Mouse (Mus musculus): Measurements from ENCODE around the gene Clstn1. TPM values are rescaled to one million over a fixed set of nuclear protein-coding genes. Genes with fewer than 3 reads are reported as not detected.

The Clstn1 gene
- polyA plus RNA-seq, 1 experiment = 324 TPM

DNA sequence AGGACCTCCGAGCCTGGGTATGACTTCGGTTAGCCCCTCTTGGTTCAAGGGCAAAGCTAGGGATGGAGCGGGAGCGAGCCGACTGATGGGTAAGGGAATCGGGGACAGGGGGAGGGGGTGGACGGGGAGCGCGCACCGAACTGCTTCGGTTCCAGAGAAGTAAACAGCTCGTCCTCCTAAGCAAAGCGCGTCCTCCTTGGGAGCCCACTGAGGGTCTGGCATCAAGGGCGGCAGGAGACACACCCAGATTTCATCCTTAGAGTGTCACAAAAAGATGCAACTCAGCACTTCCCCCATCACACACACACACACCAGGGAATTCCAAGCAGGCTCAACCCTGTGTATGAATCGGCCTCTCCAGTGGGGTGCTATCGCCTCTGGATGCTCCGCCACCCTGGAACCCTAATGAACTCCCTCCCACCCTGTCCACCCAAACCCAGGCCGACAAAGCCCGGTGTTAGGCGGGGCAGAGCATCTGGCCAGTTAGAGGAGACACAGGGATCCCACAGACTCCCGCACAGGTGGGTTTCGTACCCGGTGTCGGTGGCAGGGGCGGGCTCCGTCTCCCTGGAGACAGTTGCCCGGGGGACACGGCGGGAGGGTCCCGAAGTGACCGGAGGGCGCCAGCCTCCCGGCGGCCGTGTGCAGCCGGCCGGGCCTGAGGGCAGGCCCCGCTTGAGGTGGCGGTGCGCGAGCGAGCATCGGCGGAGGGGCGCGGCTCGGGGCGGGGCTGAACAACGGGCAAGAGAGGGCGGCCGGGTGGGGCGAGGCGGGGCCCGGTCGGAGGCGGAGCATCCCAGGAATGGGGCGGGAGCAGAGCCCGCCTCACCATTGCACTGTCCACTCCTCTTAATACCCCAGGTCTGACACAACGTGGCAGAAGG lies 89.4 kb downstream of the Clstn1 start:
- TF ChIP-seq CTCF (IDR thresholded peaks at IDR 0.05; ENCODE audit: borderline replicate concordance, insufficient read depth, low read depth, low read length) (no peak), POLR2A (IDR thresholded peaks at IDR 0.05; ENCODE audit: borderline replicate concordance, insufficient read depth, low read length) (peak; percentile 46; the same call in 1 of the 2 replicates)
- Histone ChIP-seq H3K27me3 (ENCODE audit: control insufficient read depth, insufficient read depth, low read length) (no peaks in the 10 kb centered on the region), H3K4me3 (replicated peaks; ENCODE audit: insufficient read depth, low read depth, low read length) (peak overlapping the region; percentile 83), H3K4me1 (ENCODE audit: control insufficient read depth, insufficient read depth, low read length) (no peaks in the 10 kb centered on the region), H3K27ac (ENCODE audit: insufficient read depth, low read length) (no peak overlapping the region)
- WGBS = 2% methylated on average over 59 of the region's 60 CpGs
- peak; percentile 83 to 86 for DNase-seq

DNA sequence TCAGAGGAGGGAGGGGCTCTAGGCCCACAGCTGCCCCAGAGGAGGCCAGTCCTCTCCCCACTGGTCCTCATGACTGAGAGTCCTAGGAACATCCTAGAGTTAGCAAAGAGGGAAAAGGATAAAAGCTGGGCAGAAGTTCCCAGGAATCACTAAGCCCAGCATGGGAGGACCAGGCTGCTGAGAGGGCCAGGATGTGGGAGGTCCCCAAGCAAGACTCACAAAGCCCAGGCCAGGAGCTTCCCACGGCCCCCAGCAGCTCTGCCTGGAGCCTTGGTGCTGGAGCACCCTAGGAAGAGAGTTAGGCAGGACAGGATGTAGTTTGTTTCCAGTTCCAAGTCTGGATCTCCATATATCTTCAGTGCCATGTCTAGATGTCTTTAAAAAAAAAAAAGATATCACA lies 91.7 kb downstream of the Clstn1 start:
- no peak for DNase-seq
- Histone ChIP-seq H3K27ac (ENCODE audit: insufficient read depth, low read length) (no peak overlapping the region), H3K4me3 (replicated peaks; ENCODE audit: insufficient read depth, low read depth, low read length) (no peak overlapping the region), H3K27me3 (ENCODE audit: control insufficient read depth, insufficient read depth, low read length) (no peaks in the 10 kb centered on the region), H3K4me1 (ENCODE audit: control insufficient read depth, insufficient read depth, low read length) (no peaks in the 10 kb centered on the region)
- TF ChIP-seq CTCF (IDR thresholded peaks at IDR 0.05; ENCODE audit: borderline replicate concordance, insufficient read depth, low read depth, low read length) = no peak
- no peak for TF ChIP-seq POLR2A (IDR thresholded peaks at IDR 0.05; ENCODE audit: borderline replicate concordance, insufficient read depth, low read length)
- 47% methylated on average over 1 of the region's 1 CpGs for WGBS

DNA sequence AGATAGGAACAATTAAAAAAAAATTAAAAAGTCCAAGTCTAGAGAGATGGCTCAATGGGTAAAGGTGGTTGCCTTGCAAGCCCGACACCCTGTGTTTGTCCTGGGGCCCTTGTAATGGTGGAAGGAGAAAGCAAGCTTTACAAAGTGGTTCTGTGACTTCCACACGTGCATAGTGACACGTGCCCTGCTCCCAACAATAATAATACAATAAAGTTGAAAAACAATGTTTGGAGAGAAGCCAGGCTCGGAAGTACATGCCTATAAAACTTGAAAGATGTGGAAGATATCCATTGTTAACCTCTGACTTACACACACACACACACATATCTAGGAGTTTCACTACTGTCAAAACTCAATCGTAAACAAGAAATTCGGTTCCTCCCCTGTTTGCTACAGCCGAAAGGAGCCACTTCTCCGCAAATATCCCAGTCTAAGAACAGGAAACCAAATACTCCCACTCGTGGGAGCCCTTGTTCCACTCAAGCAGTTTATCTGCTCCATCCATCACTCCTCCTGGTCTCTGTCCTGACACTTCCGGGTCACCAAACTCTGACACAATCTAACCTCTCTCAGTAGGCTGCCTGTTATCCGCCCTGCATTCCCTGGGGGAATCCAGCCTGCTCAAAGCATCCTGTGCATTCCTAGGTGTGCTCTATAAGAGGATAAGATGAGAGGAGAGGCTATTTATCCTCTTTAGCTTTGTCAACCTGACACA lies 92.9 kb downstream of the Clstn1 start:
- TF ChIP-seq CTCF (IDR thresholded peaks at IDR 0.05; ENCODE audit: borderline replicate concordance, insufficient read depth, low read depth, low read length) = no peak
- TF ChIP-seq POLR2A (IDR thresholded peaks at IDR 0.05; ENCODE audit: borderline replicate concordance, insufficient read depth, low read length) = no peak
- H3K4me1 ChIP-seq (ENCODE audit: control insufficient read depth, insufficient read depth, low read length) = no peaks in the 10 kb centered on the region
- H3K4me3 ChIP-seq (replicated peaks; ENCODE audit: insufficient read depth, low read depth, low read length) = no peak overlapping the region
- WGBS = 80% methylated on average over 11 of the region's 11 CpGs
- H3K27me3 ChIP-seq (ENCODE audit: control insufficient read depth, insufficient read depth, low read length) = no peaks in the 10 kb centered on the region
- no peak for DNase-seq
- H3K27ac ChIP-seq (ENCODE audit: insufficient read depth, low read length) = no peak overlapping the region

DNA sequence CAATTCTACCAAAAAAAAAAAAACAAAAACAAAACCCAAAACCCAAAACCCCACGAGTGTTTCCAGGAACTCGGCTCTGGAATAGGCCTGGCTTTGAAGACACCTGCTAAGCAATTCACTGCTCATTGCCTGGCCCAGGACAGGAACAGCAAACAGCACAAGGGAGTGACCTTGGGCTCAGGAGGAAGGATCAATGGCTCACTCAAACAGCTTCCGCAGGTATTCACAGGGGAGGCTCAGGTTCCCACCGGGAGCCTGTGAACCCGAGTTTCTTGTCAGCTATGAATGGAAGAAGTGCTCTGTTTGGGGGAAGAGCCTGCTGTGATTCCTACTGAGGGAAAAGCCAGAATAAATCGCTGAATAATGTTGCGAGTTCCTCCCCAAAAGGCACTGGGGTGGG lies 97.6 kb downstream of the Clstn1 start:
- DNase-seq = no peak
- no peak overlapping the region for H3K4me3 ChIP-seq (replicated peaks; ENCODE audit: insufficient read depth, low read depth, low read length)
- H3K27ac ChIP-seq (ENCODE audit: insufficient read depth, low read length) = no peak overlapping the region
- H3K4me1 ChIP-seq (ENCODE audit: control insufficient read depth, insufficient read depth, low read length) = no peaks in the 10 kb centered on the region; the same call in 1 of the 2 replicates
- no peaks in the 10 kb centered on the region for H3K27me3 ChIP-seq (ENCODE audit: control insufficient read depth, insufficient read depth, low read length)
- 37% methylated on average over 7 of the region's 7 CpGs for WGBS
- TF ChIP-seq POLR2A (IDR thresholded peaks at IDR 0.05; ENCODE audit: borderline replicate concordance, insufficient read depth, low read length) (no peak), CTCF (IDR thresholded peaks at IDR 0.05; ENCODE audit: borderline replicate concordance, insufficient read depth, low read depth, low read length) (no peak)

DNA sequence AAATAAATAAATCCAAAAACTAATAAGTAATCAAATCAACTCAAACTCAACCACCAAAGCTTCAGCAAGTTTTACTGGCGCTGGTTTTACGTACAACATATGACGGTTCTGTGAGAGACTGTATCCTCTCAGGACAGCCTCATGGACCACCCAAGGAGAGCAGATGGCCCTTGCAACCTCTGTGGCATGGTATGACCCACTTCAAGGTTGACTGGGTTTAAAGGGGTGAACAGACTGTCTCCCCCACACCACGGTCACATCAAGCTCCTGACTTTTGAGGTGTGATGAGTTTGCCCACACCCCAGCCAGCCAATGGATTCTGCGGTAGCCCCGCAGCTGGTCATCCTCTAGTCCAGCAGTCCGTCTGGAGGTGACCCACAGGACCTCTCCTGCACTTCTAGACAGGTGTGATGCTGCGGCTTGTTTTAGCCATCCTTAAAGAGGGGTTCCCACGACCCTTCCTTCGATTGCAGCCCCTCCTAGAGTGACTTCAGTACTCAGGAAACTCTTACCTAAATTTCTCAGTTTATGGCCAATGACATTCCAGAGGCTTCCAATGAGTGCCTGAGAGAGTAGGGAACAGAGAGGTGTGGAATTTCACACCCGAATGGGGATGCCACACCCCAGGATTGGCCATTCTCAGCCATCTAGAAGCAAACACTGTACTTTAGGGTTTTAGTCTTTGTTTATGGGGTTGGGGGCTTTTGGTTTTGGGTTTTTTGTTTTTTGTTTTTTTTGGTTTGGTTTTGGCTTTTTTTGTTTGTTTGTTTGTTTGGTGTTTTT lies 98.8 kb downstream of the Clstn1 start:
- no peaks in the 10 kb centered on the region; the same call in 1 of the 2 replicates for H3K4me1 ChIP-seq (ENCODE audit: control insufficient read depth, insufficient read depth, low read length)
- TF ChIP-seq CTCF (IDR thresholded peaks at IDR 0.05; ENCODE audit: borderline replicate concordance, insufficient read depth, low read depth, low read length) (no peak), POLR2A (IDR thresholded peaks at IDR 0.05; ENCODE audit: borderline replicate concordance, insufficient read depth, low read length) (no peak)
- no peak for DNase-seq
- H3K4me3 ChIP-seq (replicated peaks; ENCODE audit: insufficient read depth, low read depth, low read length) = no peak overlapping the region
- WGBS = 73% methylated on average over 11 of the region's 11 CpGs
- H3K27ac ChIP-seq (ENCODE audit: insufficient read depth, low read length) = no peak overlapping the region
- no peaks in the 10 kb centered on the region for H3K27me3 ChIP-seq (ENCODE audit: control insufficient read depth, insufficient read depth, low read length)

DNA sequence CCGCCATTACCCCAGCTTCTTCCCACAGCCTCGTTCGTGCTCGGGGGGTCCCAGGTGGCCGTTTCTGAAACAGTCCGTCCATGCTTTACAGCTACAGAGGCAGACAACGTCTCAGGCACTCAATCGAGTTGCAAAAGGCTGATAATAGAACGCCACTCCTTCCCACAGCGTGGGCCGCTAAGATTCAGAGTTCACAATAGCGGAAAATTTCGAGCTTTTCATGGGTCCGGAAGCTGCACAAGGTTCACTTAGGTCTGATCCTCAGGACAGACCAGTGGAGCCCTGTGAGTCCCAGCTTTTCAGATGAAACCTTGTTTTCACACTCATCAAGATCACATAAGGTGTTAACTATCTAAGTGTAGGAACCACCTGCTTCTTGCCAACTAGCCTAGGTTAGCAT lies 102.6 kb downstream of the Clstn1 start:
- Histone ChIP-seq H3K27me3 (ENCODE audit: control insufficient read depth, insufficient read depth, low read length) (no peaks in the 10 kb centered on the region), H3K27ac (ENCODE audit: insufficient read depth, low read length) (no peak overlapping the region), H3K4me3 (replicated peaks; ENCODE audit: insufficient read depth, low read depth, low read length) (no peak overlapping the region), H3K4me1 (ENCODE audit: control insufficient read depth, insufficient read depth, low read length) (no peaks in the 10 kb centered on the region; the same call in 1 of the 2 replicates)
- WGBS = 69% methylated on average over 14 of the region's 14 CpGs
- DNase-seq = no peak
- TF ChIP-seq POLR2A (IDR thresholded peaks at IDR 0.05; ENCODE audit: borderline replicate concordance, insufficient read depth, low read length) (no peak), CTCF (IDR thresholded peaks at IDR 0.05; ENCODE audit: borderline replicate concordance, insufficient read depth, low read depth, low read length) (no peak)

Data from cerebellum, adult 2 months (tissue).